Mouse (Mus musculus): ENCODE results near the gene Sult2a4. TPM values are rescaled to one million over a fixed set of nuclear protein-coding genes. Genes with fewer than 3 reads are reported as not detected.
"Not testable (repeated sequence)": the region's sequence is repeated elsewhere in the genome, so short reads cannot be mapped to it uniquely, and the experiment has no call there.

The Sult2a4 gene
- polyA plus RNA-seq (2015; fragmentation: Nextera tagmentation; extraction: Ambion mirVana) = not detected in 2 replicates

- not testable (repeated sequence) for H3K27me3 ChIP-seq; H3K27ac ChIP-seq; H3K36me3 ChIP-seq; H3K9me3 ChIP-seq (replicated peaks); H3K9ac ChIP-seq; H3K4me3 ChIP-seq (replicated peaks); ATAC-seq (replicated peaks; ENCODE audit: low FRiP score); H3K4me2 ChIP-seq; H3K4me1 ChIP-seq
- 91% methylated on average over 6 of the region's 6 CpGs for WGBS
These were observed at the start of gene Sult2a4 for GRCm38 (mm10) chr7:13989507-13989906. Sult2a4 (minus strand) TSS chr7:13989607.

- not testable (repeated sequence) for H3K27ac ChIP-seq; ATAC-seq (replicated peaks; ENCODE audit: low FRiP score); H3K4me1 ChIP-seq; H3K9ac ChIP-seq; H3K4me2 ChIP-seq; H3K36me3 ChIP-seq; H3K27me3 ChIP-seq; H3K4me3 ChIP-seq (replicated peaks); H3K9me3 ChIP-seq (replicated peaks)
These were observed 41.4 kb upstream of the Sult2a4 start for GRCm38 (mm10) chr7:14030831-14031230.

GRCm38 (mm10) chr7:14013083-14013482, 23.7 kb upstream of the Sult2a4 start:
- no peak overlapping the region for H3K27ac ChIP-seq
- no peak overlapping the region for H3K9ac ChIP-seq
- 83% methylated on average over 8 of the region's 8 CpGs for WGBS
- ATAC-seq (replicated peaks; ENCODE audit: low FRiP score) = no peak
- H3K27me3 ChIP-seq = no peaks in the 10 kb centered on the region
- no peak overlapping the region for H3K4me2 ChIP-seq
- H3K4me3 ChIP-seq (replicated peaks) = no peak overlapping the region
- H3K36me3 ChIP-seq = no peaks in the 10 kb centered on the region
- H3K4me1 ChIP-seq = no peaks in the 10 kb centered on the region
- peaks cover 5% of the 10 kb centered on the region; the same call in 1 of the 2 replicates for H3K9me3 ChIP-seq (replicated peaks)

GRCm38 (mm10) chr7:14010686-14011085, 21.3 kb upstream of the Sult2a4 start:
- not testable (repeated sequence) for ATAC-seq (replicated peaks; ENCODE audit: low FRiP score)

More at GRCm38 (mm10) chr7:14010686-14011085, 21.3 kb upstream of the Sult2a4 start:
- H3K36me3 ChIP-seq; H3K27me3 ChIP-seq; H3K4me1 ChIP-seq; H3K9me3 ChIP-seq (replicated peaks); H3K4me3 ChIP-seq (replicated peaks); H3K4me2 ChIP-seq; H3K9ac ChIP-seq; H3K27ac ChIP-seq: not testable (repeated sequence)

Other genes starting within 250 kb of the Sult2a4 start
- gene Sult2a1, start 152.2 kb downstream of the Sult2a4 start, polyA plus RNA-seq (2015; fragmentation: Nextera tagmentation; extraction: Ambion mirVana) = not detected in 2 replicates
- gene Sult2a3, start 133.4 kb upstream of the Sult2a4 start, polyA plus RNA-seq (2015; fragmentation: Nextera tagmentation; extraction: Ambion mirVana) = not detected in 2 replicates

Measured in kidney, embryonic 15.5 days (tissue).